Mouse (Mus musculus) inflammation-experienced regulatory T-cells (primary cell): Measurements from ENCODE around the gene Olfr1200. TPM values are rescaled to one million over a fixed set of nuclear protein-coding genes. Genes with fewer than 3 reads are reported as not detected.

Source experiments
- polyA plus RNA-seq, 2 experiments: library from polyadenylated mRNA; unstranded; fragments of 100-300 nt; shearing (Covaris generic); gene quantifications; one replicate each; pipeline ENCODE4 v1.2.1; 2017

Gene Olfr1200
- not detected for polyA plus RNA-seq

DNA sequence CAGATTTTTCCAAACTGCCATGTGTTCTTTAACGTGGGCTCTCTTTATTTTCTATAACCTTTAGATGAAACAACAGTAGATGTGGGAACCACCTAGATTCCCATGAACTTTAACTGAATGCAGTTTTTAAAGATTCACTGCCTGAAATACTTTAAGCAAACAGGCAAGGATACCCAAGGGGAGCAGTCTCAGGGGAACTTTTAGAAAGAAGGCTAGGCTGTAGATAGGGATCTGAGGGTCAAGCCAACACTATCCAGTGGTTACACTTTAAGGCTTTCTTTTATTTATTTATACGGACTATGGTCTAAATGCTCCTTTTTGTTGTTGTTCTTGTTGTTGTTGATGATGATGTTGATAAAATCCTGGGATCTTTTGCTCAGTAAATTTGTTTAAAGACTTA, at the start of gene Olfr1200:
Gene Olfr1200 (minus strand): TSS at position 101 of the 400 bp plus-strand sequence.

DNA sequence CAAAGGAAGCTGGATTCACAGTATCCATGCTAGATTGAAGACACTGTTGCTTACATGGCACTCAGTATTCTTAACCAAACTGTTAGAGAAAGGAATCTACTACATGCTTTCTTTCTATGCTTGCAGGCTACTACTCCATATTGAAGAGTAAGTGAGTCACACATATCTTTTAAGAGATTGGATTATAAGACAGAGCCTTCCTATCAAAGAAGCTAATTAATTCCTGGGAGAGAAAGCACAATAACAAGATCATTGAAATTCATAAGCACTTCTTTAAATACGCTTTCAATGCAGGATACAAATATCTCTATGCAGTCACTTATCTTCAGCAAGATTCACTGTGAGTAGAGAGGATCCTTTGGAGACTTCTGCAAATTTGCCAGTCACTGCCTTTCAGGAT, 43.9 kb upstream of the Olfr1200 start, which contains the start of gene Olfr1202:
Gene Olfr1202 (plus strand): TSS at position 301 of the 400 bp plus-strand sequence.

GRCm38 (mm10) chr2:88792736-88793135, 22.4 kb upstream of the Olfr1200 start, which contains the start of gene Olfr1201:
Olfr1201 (plus strand) TSS chr2:88793036.

GRCm38 (mm10) chr2:88760369-88760768, 9.9 kb downstream of the Olfr1200 start, which contains the start of gene Olfr1199:
Olfr1199 (minus strand) TSS chr2:88760469.

GRCm38 (mm10) chr2:88751270-88751669, 19.0 kb downstream of the Olfr1200 start, which contains the start of gene Olfr1198:
Olfr1198 (minus strand) TSS chr2:88751370.

DNA sequence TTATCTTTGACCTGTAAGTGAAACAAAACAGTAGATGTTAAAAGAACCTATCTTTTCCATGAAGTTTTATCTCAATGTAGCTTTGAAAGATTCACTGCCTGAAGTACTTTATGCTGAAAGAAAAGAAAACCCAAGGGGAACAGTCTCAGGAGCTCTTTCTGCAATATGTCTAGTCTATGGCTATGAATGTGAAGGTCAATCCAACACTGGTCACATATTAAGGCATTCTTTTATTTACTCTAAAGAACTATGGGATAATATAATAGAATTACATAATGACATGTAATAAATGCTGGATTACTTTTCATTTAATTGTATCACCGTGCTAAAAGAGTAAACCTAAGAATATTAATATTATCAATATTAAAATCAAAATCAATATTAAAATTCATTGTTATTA, 38.0 kb downstream of the Olfr1200 start, which contains the start of gene Olfr1197:
Gene Olfr1197 (minus strand): TSS at position 101 of the 400 bp plus-strand sequence.

Other genes starting within 250 kb of the Olfr1200 start
- under 1 TPM in 1 of 2 experiments, not detected in 1; 0.17 TPM for gene Olfr1188, start 213.6 kb downstream of the Olfr1200 start, polyA plus RNA-seq
- not detected for gene Olfr1189, start 184.0 kb downstream of the Olfr1200 start, polyA plus RNA-seq
- under 1 TPM in 1 of 2 experiments, not detected in 1; 0.34 TPM for gene Olfr1191-ps1, start 129.9 kb downstream of the Olfr1200 start, polyA plus RNA-seq
- gene Olfr1192-ps1, start 122.0 kb downstream of the Olfr1200 start, polyA plus RNA-seq: under 1 TPM in 1 of 2 experiments, not detected in 1; 0.21 TPM
- under 1 TPM; 0.16 to 0.23 TPM for gene Olfr1193, start 94.9 kb downstream of the Olfr1200 start, polyA plus RNA-seq
- under 1 TPM; 0.28 to 0.33 TPM for gene Olfr1195, start 81.3 kb downstream of the Olfr1200 start, polyA plus RNA-seq
- gene Olfr1196, start 65.9 kb downstream of the Olfr1200 start, polyA plus RNA-seq: not detected
- 1 to 10 TPM in 1 of 2 experiments, not detected in 1; 1.5 TPM for gene Olfr1197, start 38.1 kb downstream of the Olfr1200 start, polyA plus RNA-seq
- gene Olfr1198, start 19.1 kb downstream of the Olfr1200 start, polyA plus RNA-seq: under 1 TPM in 1 of 2 experiments, not detected in 1; 0.12 TPM
- not detected for gene Olfr1199, start 10.0 kb downstream of the Olfr1200 start, polyA plus RNA-seq
- gene Olfr1201, start 22.5 kb upstream of the Olfr1200 start, polyA plus RNA-seq: not detected
- under 1 TPM in 1 of 2 experiments, not detected in 1; 0.04 TPM for gene Olfr1202, start 44.0 kb upstream of the Olfr1200 start, polyA plus RNA-seq
- 1 to 10 TPM in 1 of 2 experiments, under 1 TPM in 1; 0.17 to 1.2 TPM for gene Olfr1205, start 59.2 kb upstream of the Olfr1200 start, polyA plus RNA-seq
- gene Olfr1204, start 78.8 kb upstream of the Olfr1200 start, polyA plus RNA-seq: under 1 TPM in 1 of 2 experiments, not detected in 1; 0.06 TPM
- gene Olfr1206, start 92.7 kb upstream of the Olfr1200 start, polyA plus RNA-seq: under 1 TPM in 1 of 2 experiments, not detected in 1; 0.61 TPM
- 1 to 10 TPM in 1 of 2 experiments, not detected in 1; 1.9 TPM for gene Olfr1208, start 131.8 kb upstream of the Olfr1200 start, polyA plus RNA-seq
- under 1 TPM; 0.04 to 0.37 TPM for gene Olfr1209, start 144.7 kb upstream of the Olfr1200 start, polyA plus RNA-seq
- not detected for gene Olfr1211, start 167.6 kb upstream of the Olfr1200 start, polyA plus RNA-seq
- gene Olfr1212, start 183.5 kb upstream of the Olfr1200 start, polyA plus RNA-seq: under 1 TPM in 1 of 2 experiments, not detected in 1; 0.16 TPM
- gene Gm13762, start 209.8 kb upstream of the Olfr1200 start, polyA plus RNA-seq: not detected
- gene Olfr1214, start 222.2 kb upstream of the Olfr1200 start, polyA plus RNA-seq: under 1 TPM in 1 of 2 experiments, not detected in 1; 0.23 TPM
- gene Olfr1215, start 236.5 kb upstream of the Olfr1200 start, polyA plus RNA-seq: under 1 TPM; 0.49 to 0.53 TPM
- gene Olfr1216, start 247.9 kb upstream of the Olfr1200 start, polyA plus RNA-seq: not detected